Mouse (Mus musculus): ENCODE results near the gene Cntn1.

DNA sequence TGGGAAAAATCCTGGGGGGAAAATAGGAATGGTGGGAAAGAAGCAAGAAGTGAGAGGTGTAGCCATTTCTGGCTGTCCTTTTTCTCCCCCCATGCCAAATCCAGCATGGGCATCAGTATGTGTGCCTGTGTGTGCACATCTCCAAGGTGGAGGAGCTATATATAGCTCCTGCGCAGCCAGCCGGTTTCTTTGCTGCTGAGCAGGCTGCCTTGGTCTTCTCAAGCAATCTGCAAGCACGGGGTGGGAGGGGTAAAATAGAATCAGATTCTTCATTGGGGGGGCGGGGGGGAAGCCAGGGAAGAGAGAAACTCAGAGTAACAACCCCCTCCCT is 1.1 kb downstream of the Cntn1 start:
- TF ChIP-seq POLR2A (IDR thresholded peaks at IDR 0.05; ENCODE audit: low read depth, low read length) (no peak), CTCF (IDR thresholded peaks at IDR 0.05; ENCODE audit: borderline replicate concordance, insufficient read depth, low read length) (no peak)

Measured in embryonic fibroblast, embryonic 13.5 days (primary cell).